Mouse (Mus musculus) MEL (cell line): ENCODE data around the gene C1qb.
A peak's percentile ranks its signal among the peaks of the same experiment; 100 is the strongest.

Source experiments
- CTCF ChIP-seq, 3 experiments: IDR thresholded peaks in 2 of 3; conservative IDR thresholded peaks in 1 of 3; 2 replicates each; pipeline ENCODE4 v1.5.1; 2011 to 2012; ENCODE audit warnings: low read length in 3 of 3, low read depth in 2 of 3, mild to moderate bottlenecking in 2 of 3, improper control_type of control experiment in 1 of 3, inconsistent platforms in 1 of 3, mixed read lengths in 1 of 3, moderate library complexity in 1 of 3; ENCODE audit not compliant: control insufficient read depth in 1 of 3, insufficient read depth in 1 of 3, poor library complexity in 1 of 3, severe bottlenecking in 1 of 3
- ELF1 ChIP-seq: IDR thresholded peaks from 2 replicates; pipeline ENCODE4 v1.6.1; 2014; ENCODE audit warnings: low read depth, mild to moderate bottlenecking, inconsistent platforms, low read length, improper control_type of control experiment, moderate library complexity
- MAX ChIP-seq: IDR thresholded peaks from 2 replicates; pipeline ENCODE4 v1.6.1; 2011; ENCODE audit warnings: low read length, improper control_type of control experiment
- POLR2A ChIP-seq, 2 experiments: IDR thresholded peaks; 2 replicates each; pipeline ENCODE4 v1.6.1; 2011 to 2012; ENCODE audit warnings: low read length in 2 of 2, mild to moderate bottlenecking in 2 of 2, control low read depth in 1 of 2, improper control_type of control experiment in 1 of 2, low read depth in 1 of 2, moderate library complexity in 1 of 2; ENCODE audit not compliant: control insufficient read depth in 1 of 2, insufficient read depth in 1 of 2, poor library complexity in 1 of 2

DNA sequence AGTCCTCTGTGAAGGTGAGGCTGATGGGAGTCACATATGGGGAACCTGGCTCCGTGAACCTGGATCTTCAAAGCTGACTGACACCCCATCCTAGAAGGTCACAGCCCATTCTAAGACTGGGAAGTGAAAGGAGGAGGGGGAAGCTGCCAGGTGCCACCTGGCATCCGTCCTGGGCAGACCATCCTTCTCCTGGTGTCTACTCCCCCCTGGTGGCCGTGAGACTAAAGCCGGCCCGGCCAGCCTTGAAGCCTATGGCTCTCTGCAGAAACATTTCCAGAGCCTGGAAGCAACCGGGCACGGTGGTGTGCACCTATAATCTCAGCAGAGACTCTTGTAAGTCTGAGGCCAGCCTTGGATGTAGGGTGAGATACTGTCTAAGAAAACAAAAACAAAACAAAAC lies 9.0 kb downstream of the C1qb start:
- TF ChIP-seq ELF1 = no peak
- peak; percentile 13 to 63 (median 54); a peak in 5 of 6 replicates for TF ChIP-seq CTCF (IDR thresholded peaks at IDR 0.05 in 2 of 3, conservative IDR thresholded peaks at IDR 0.05 in 1 of 3; ENCODE audit: control insufficient read depth in 1 of 3, insufficient read depth in 1 of 3, low read depth in 2 of 3, low read length in 3 of 3, poor library complexity in 1 of 3, severe bottlenecking in 1 of 3)
- no peak for TF ChIP-seq MAX
- TF ChIP-seq POLR2A (IDR thresholded peaks at IDR 0.05; ENCODE audit: control insufficient read depth in 1 of 2, insufficient read depth in 1 of 2, low read depth in 1 of 2, low read length in 2 of 2, poor library complexity in 1 of 2) = no peak
